Mouse (Mus musculus): ENCODE measurements around the gene Stn1. TPM values are rescaled to one million over a fixed set of nuclear protein-coding genes. Genes with fewer than 3 reads are reported as not detected.
"Not testable (repeated sequence)": the region's sequence is repeated elsewhere in the genome, so short reads cannot be mapped to it uniquely, and the experiment has no call there.

The Stn1 gene
- 55.1 and 55.3 TPM in 2 replicates for polyA plus RNA-seq (2016; fragmentation: Nextera tagmentation; extraction: Ambion mirVana)

- peak within 1 kb of the TSS; percentile 71 for H3K4me2 ChIP-seq
- H3K27me3 ChIP-seq = peaks cover 14% of the 10 kb centered on the region
- H3K4me3 ChIP-seq (replicated peaks) = peak within 1 kb of the TSS; percentile 48
- peaks cover 33% of the 10 kb centered on the region for H3K4me1 ChIP-seq (replicated peaks)
- H3K9me3 ChIP-seq = no peaks in the 10 kb centered on the region
- H3K36me3 ChIP-seq = peaks cover 19% of the 10 kb centered on the region
- 4% methylated on average over 10 of the region's 10 CpGs for WGBS
- H3K27ac ChIP-seq = peak within 1 kb of the TSS; percentile 79
- H3K9ac ChIP-seq (replicated peaks) = peak within 1 kb of the TSS; percentile 67
- peak; percentile 41; the same call in 1 of the 2 replicates for ATAC-seq (ENCODE audit: insufficient number of reproducible peaks, insufficient read depth, low FRiP score, low TSS enrichment, low read depth)
Observed at GRCm38 (mm10) chr19:47537300-47537792, at the start of gene Stn1. Gene Stn1, minus strand, starts transcription at chr19:47537507.

GRCm38 (mm10) chr19:47587009-47587408 is 49.7 kb upstream of the Stn1 start:
- H3K4me2 ChIP-seq = no peak overlapping the region
- H3K9me3 ChIP-seq = no peaks in the 10 kb centered on the region
- no peak overlapping the region for H3K9ac ChIP-seq (replicated peaks)
- ATAC-seq (ENCODE audit: insufficient number of reproducible peaks, insufficient read depth, low FRiP score, low TSS enrichment, low read depth) = no peak
- 90% methylated on average over 1 of the region's 1 CpGs for WGBS
- no peak overlapping the region for H3K4me3 ChIP-seq (replicated peaks)
- H3K27me3 ChIP-seq = no peaks in the 10 kb centered on the region
- no peaks in the 10 kb centered on the region for H3K36me3 ChIP-seq
- no peak overlapping the region for H3K27ac ChIP-seq
- H3K4me1 ChIP-seq (replicated peaks) = peaks cover 30% of the 10 kb centered on the region

DNA sequence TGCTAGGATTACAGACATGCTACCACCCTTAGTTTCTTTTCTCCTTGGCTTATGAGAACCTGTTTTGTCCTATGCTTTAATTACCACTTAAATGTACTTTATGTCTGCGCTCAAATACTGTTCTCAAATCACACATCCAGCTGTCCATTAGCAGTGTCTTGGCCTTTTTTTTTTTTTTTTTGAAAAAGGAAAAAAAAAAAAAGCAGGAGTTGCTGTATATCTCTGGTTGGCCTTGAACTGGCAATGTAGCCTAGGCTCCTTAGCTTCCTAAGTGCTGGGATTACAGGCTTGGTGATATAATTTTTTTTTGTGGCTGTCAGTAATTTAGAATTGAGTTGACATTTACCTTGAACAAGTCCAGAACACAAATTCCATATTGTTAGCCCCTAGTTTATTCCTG is 48.5 kb upstream of the Stn1 start:
- no peaks in the 10 kb centered on the region for H3K9me3 ChIP-seq
- peaks cover 42% of the 10 kb centered on the region for H3K4me1 ChIP-seq (replicated peaks)
- H3K9ac ChIP-seq (replicated peaks) = no peak overlapping the region
- WGBS = 62% methylated on average over 1 of the region's 1 CpGs
- H3K4me3 ChIP-seq (replicated peaks) = no peak overlapping the region
- no peaks in the 10 kb centered on the region for H3K27me3 ChIP-seq
- H3K4me2 ChIP-seq = no peak overlapping the region
- no peaks in the 10 kb centered on the region for H3K36me3 ChIP-seq
- no peak overlapping the region for H3K27ac ChIP-seq
- no peak for ATAC-seq (ENCODE audit: insufficient number of reproducible peaks, insufficient read depth, low FRiP score, low TSS enrichment, low read depth)

DNA sequence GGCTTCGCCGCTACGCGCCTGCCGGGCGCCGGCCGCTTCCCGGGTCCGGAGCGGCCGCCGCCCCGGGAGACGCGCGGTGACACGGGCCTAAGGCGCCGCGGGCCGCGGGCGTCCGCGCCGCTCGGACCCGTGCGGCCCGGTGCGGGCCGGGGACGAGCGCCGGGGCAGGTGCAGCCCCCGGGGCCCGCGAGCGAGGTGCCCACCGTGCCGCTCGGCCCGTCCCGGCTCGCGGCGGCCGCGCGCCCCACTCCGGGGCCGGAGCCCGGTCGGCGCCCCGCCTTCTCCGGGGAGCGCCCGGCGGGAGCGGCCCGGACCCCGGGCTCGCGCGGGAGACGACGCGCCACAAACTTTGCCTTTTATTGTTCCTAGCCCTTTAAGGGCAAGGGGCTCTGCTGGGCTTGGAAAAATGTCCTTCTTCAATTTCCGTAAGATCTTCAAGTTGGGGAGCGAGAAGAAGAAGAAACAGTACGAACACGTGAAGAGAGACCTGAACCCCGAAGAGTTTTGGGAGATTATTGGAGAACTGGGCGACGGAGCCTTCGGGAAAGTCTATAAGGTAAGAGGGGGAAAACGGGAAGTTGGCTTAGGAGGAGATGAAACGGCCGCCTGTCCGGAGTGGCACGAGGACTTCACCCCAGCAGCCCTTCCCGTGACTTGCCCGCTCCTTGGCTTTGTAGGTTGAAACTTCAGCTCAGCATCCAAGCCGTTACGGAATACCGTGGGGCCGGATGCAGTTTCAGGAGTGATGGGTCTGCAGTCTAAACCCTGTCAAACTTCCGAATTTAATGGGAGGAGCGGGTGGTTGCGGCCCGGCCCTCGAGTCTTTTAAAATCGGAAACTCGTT is 42.7 kb upstream of the Stn1 start:
- H3K4me1 ChIP-seq (replicated peaks) = peaks cover 29% of the 10 kb centered on the region
- peak overlapping the region; percentile 92 for H3K27ac ChIP-seq
- H3K4me2 ChIP-seq = peak overlapping the region; percentile 80
- peak overlapping the region; percentile 81 for H3K4me3 ChIP-seq (replicated peaks)
- no peaks in the 10 kb centered on the region for H3K36me3 ChIP-seq
- peak overlapping the region; percentile 91 for H3K9ac ChIP-seq (replicated peaks)
- peak; percentile 49; the same call in 1 of the 2 replicates for ATAC-seq (ENCODE audit: insufficient number of reproducible peaks, insufficient read depth, low FRiP score, low TSS enrichment, low read depth)
- under 1% methylated on average over 96 of the region's 96 CpGs for WGBS
- no peaks in the 10 kb centered on the region for H3K27me3 ChIP-seq
- no peaks in the 10 kb centered on the region for H3K9me3 ChIP-seq

GRCm38 (mm10) chr19:47579225-47579787 is 42.0 kb upstream of the Stn1 start, which contains the start of gene Slk:
Gene Slk, plus strand, starts transcription at chr19:47579678.
- Histone ChIP-seq H3K36me3 (no peaks in the 10 kb centered on the region), H3K4me1 (replicated peaks) (peaks cover 24% of the 10 kb centered on the region), H3K9ac (replicated peaks) (peak within 1 kb of the TSS; percentile 91), H3K27me3 (no peaks in the 10 kb centered on the region), H3K4me3 (replicated peaks) (peak within 1 kb of the TSS; percentile 81), H3K9me3 (no peaks in the 10 kb centered on the region), H3K27ac (peak within 1 kb of the TSS; percentile 92), H3K4me2 (peak within 1 kb of the TSS; percentile 80)
- peak; percentile 82 for ATAC-seq (ENCODE audit: insufficient number of reproducible peaks, insufficient read depth, low FRiP score, low TSS enrichment, low read depth)
- WGBS = under 1% methylated on average over 79 of the region's 83 CpGs

DNA sequence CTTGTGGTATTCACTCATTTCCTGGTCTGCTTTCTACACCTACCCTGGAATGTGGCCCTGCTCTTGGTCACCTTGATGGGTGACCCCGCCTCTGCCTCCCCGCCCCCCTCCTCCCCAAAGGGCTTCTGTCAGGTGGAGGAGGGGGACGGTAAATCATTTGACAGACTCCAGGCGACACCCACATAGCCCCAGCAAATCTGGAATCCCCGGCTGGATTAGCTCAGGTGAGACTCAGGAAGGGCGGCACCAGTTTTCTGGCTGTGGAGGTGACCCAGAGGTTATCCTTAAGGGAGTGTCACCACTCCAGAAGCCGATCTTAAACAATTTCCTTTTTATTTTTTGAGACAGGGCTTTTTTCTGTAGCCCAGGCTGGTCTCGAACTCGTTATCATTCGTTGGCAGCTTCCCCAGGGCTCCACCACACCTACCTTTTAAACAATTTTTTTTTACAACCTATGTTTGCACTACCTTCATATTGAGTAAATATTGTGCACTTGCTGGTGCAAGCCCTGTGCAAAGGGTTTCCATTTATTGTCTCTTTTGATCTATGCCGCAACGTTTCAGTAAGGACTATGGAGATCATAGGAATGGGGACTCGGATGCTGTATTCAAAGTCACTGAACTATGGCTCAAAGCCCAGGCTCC is 41.4 kb upstream of the Stn1 start:
- Histone ChIP-seq H3K4me1 (replicated peaks) (peaks cover 23% of the 10 kb centered on the region), H3K27me3 (no peaks in the 10 kb centered on the region), H3K4me3 (replicated peaks) (peak overlapping the region; percentile 81), H3K9me3 (no peaks in the 10 kb centered on the region), H3K4me2 (peak overlapping the region; percentile 80), H3K27ac (peak overlapping the region; percentile 92), H3K9ac (replicated peaks) (peak overlapping the region; percentile 91), H3K36me3 (no peaks in the 10 kb centered on the region)
- 8% methylated on average over 13 of the region's 13 CpGs for WGBS
- ATAC-seq (ENCODE audit: insufficient number of reproducible peaks, insufficient read depth, low FRiP score, low TSS enrichment, low read depth) = peak; percentile 62

- Histone ChIP-seq H3K9ac (replicated peaks) (no peak overlapping the region), H3K27me3 (no peaks in the 10 kb centered on the region), H3K4me1 (replicated peaks) (peaks cover 4% of the 10 kb centered on the region; the same call in 1 of the 2 replicates), H3K4me3 (replicated peaks) (no peak overlapping the region), H3K9me3 (no peaks in the 10 kb centered on the region), H3K4me2 (no peak overlapping the region), H3K36me3 (no peaks in the 10 kb centered on the region), H3K27ac (no peak overlapping the region)
- no peak for ATAC-seq (ENCODE audit: insufficient number of reproducible peaks, insufficient read depth, low FRiP score, low TSS enrichment, low read depth)
- 81% methylated on average over 3 of the region's 3 CpGs for WGBS
Observed at GRCm38 (mm10) chr19:47573718-47574117, 36.4 kb upstream of the Stn1 start.

- not testable (repeated sequence) for H3K9me3 ChIP-seq; H3K4me1 ChIP-seq (replicated peaks); H3K4me3 ChIP-seq (replicated peaks); H3K4me2 ChIP-seq; H3K27me3 ChIP-seq; ATAC-seq (ENCODE audit: insufficient number of reproducible peaks, insufficient read depth, low FRiP score, low TSS enrichment, low read depth); H3K9ac ChIP-seq (replicated peaks); H3K27ac ChIP-seq; H3K36me3 ChIP-seq
- WGBS = 68% methylated on average over 4 of the region's 4 CpGs
Observed at GRCm38 (mm10) chr19:47571981-47572380, 34.7 kb upstream of the Stn1 start.

DNA sequence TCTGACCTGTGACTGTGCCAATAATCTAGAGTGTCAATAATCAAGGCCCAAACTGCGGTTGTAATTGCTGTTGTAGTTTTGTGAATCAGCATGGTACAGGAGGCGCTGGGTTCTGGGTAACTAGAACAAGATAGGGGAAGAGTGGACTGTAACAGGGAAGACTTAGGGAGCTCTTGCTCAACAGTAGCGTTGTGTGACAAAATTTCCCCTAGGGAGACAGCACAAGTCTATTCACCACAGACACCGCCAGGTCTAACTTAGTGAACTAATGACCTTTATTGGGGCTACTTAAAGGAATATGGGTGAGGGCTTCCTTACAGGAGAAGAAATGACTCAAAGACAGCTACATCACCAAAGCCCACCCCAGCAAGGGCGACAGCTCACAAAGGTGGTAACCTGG is 32.7 kb upstream of the Stn1 start:
- H3K27me3 ChIP-seq = no peaks in the 10 kb centered on the region
- no peak overlapping the region for H3K27ac ChIP-seq
- H3K36me3 ChIP-seq = no peaks in the 10 kb centered on the region
- H3K4me3 ChIP-seq (replicated peaks) = no peak overlapping the region
- no peaks in the 10 kb centered on the region for H3K9me3 ChIP-seq
- H3K4me2 ChIP-seq = no peak overlapping the region
- no peak for ATAC-seq (ENCODE audit: insufficient number of reproducible peaks, insufficient read depth, low FRiP score, low TSS enrichment, low read depth)
- no peak overlapping the region for H3K9ac ChIP-seq (replicated peaks)
- 76% methylated on average over 5 of the region's 5 CpGs for WGBS
- peaks cover 5% of the 10 kb centered on the region; the same call in 1 of the 2 replicates for H3K4me1 ChIP-seq (replicated peaks)

DNA sequence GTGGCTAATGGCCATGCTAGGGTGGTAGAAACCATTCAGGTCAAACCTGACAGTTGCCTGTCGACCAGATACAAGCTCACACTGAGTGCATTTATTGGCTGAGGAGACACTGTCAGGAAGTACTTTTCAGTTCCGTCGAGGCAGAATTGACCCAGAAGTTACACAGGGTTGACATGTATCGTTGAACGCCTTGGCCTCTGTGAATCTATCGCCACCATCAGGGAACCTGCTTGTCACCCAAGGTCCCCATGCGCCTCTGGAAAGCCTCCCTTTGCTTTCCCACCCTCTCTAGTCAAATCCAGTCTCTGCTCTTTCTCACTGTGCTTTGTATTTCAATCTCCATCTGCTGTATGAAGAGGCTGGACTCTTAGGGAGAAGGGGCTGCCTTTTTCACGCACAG is 28.7 kb upstream of the Stn1 start:
- H3K4me2 ChIP-seq = no peak overlapping the region
- peaks cover 9% of the 10 kb centered on the region; the same call in 1 of the 2 replicates for H3K4me1 ChIP-seq (replicated peaks)
- no peak overlapping the region for H3K9ac ChIP-seq (replicated peaks)
- H3K9me3 ChIP-seq = no peaks in the 10 kb centered on the region
- H3K27ac ChIP-seq = no peak overlapping the region
- H3K27me3 ChIP-seq = no peaks in the 10 kb centered on the region
- no peak overlapping the region for H3K4me3 ChIP-seq (replicated peaks)
- WGBS = 81% methylated on average over 8 of the region's 8 CpGs
- ATAC-seq (ENCODE audit: insufficient number of reproducible peaks, insufficient read depth, low FRiP score, low TSS enrichment, low read depth) = no peak
- H3K36me3 ChIP-seq = no peaks in the 10 kb centered on the region

All from limb, embryonic 12.5 days (tissue).